Mouse (Mus musculus) layer of hippocampus, adult 2 months (tissue): Measurements from ENCODE around the gene Rab4a. TPM values are rescaled to one million over a fixed set of nuclear protein-coding genes. Genes with fewer than 3 reads are reported as not detected.

Source experiments
- DNase-seq, 2 experiments: peaks; one replicate each; pipeline ENCODE4 v3.0.0; 2022; ENCODE audit warnings: low spot score in 2 of 2
- H3K27ac ChIP-seq: fragments of 200-600 bp; 2 replicates; pipeline ENCODE4 v1.8.1; 2022
- H3K4me3 ChIP-seq: fragments of 200-600 bp; 2 replicates; pipeline ENCODE4 v1.8.1; 2022; ENCODE audit warnings: mild to moderate bottlenecking
- CTCF ChIP-seq: fragments of 200-600 bp; conservative IDR thresholded peaks from 2 replicates; pipeline ENCODE4 v1.8.1; 2022; ENCODE audit warnings: antibody characterized with exemption, mild to moderate bottlenecking, moderate library complexity
- total RNA-seq, 2 experiments: library from RNA; stranded (reverse); gene quantifications; 2 replicates each; pipeline ENCODE4 v1.2.3; 2021

Rab4a gene
- total RNA-seq, 2 experiments from 2014 or later: 41.8 to 48.0 TPM

- no peak for DNase-seq
- Histone ChIP-seq H3K27ac (peak overlapping the region; percentile 18; the same call in 1 of the 2 replicates), H3K4me3 (no peak overlapping the region)
- no peak for TF ChIP-seq CTCF
Observed at GRCm38 (mm10) chr8:123873364-123873763, 67.6 kb downstream of the Rab4a start.

- no peak overlapping the region for H3K4me3 ChIP-seq
- DNase-seq: peak in 1 of 2 experiments; percentile 61
- H3K27ac ChIP-seq: peak overlapping the region; percentile 74
- no peak for TF ChIP-seq CTCF
Observed at GRCm38 (mm10) chr8:123874324-123874723, 68.5 kb downstream of the Rab4a start.

GRCm38 (mm10) chr8:123877865-123878264 is 72.1 kb downstream of the Rab4a start:
- DNase-seq: no peak
- Histone ChIP-seq H3K27ac (no peak overlapping the region; the same call in 1 of the 2 replicates), H3K4me3 (no peak overlapping the region)
- TF ChIP-seq CTCF: no peak

GRCm38 (mm10) chr8:123880271-123880670 is 74.5 kb downstream of the Rab4a start:
- Histone ChIP-seq H3K27ac (peak overlapping the region; percentile 93), H3K4me3 (no peak overlapping the region)
- no peak for TF ChIP-seq CTCF
- peak; percentile 54 to 71 for DNase-seq

GRCm38 (mm10) chr8:123880821-123881350 is 75.1 kb downstream of the Rab4a start:
- DNase-seq: no peak
- no peak overlapping the region for H3K4me3 ChIP-seq
- TF ChIP-seq CTCF: peak; percentile 40
- H3K27ac ChIP-seq: peak overlapping the region; percentile 93

- no peak overlapping the region for H3K4me3 ChIP-seq
- TF ChIP-seq CTCF: no peak
- DNase-seq: no peak
- peak overlapping the region; percentile 98 for H3K27ac ChIP-seq
Observed at GRCm38 (mm10) chr8:123882412-123882811, 76.6 kb downstream of the Rab4a start.

- no peak for TF ChIP-seq CTCF
- DNase-seq: no peak
- Histone ChIP-seq H3K27ac (peak overlapping the region; percentile 98), H3K4me3 (no peak overlapping the region)
Observed at GRCm38 (mm10) chr8:123883094-123883493, 77.3 kb downstream of the Rab4a start.

Other genes starting within 250 kb of the Rab4a start
- gene Rhou, start 152.1 kb upstream of the Rab4a start, total RNA-seq: 10 to 100 TPM; 43.9 to 44.7 TPM
- 10 to 100 TPM; 62.3 to 62.7 TPM for gene Ccsap, start 54.2 kb downstream of the Rab4a start, total RNA-seq
- gene Acta1, start 88.8 kb downstream of the Rab4a start, total RNA-seq: 1 to 10 TPM; 6.0 to 6.5 TPM
- gene Nup133, start 143.3 kb downstream of the Rab4a start, total RNA-seq: 10 to 100 TPM; 21.0 to 25.7 TPM
- gene Abcb10, start 177.1 kb downstream of the Rab4a start, total RNA-seq: 10 to 100 TPM; 16.9 to 17.9 TPM
- 10 to 100 TPM; 21.1 to 21.9 TPM for gene Taf5l, start 215.4 kb downstream of the Rab4a start, total RNA-seq
- 10 to 100 TPM; 11.2 to 12.3 TPM for gene Urb2, start 215.5 kb downstream of the Rab4a start, total RNA-seq